Mouse (Mus musculus) bone marrow, adult 2 months (tissue): ENCODE data around the gene Sart1. TPM values are rescaled to one million over a fixed set of nuclear protein-coding genes. Genes with fewer than 3 reads are reported as not detected.
A peak's percentile ranks its signal among the peaks of the same experiment; 100 is the strongest.

Experiments used
- H3K27ac ChIP-seq: fragments of 200-500 bp; 2 replicates; pipeline ENCODE4 v1.5.1; 2012; ENCODE audit warnings: low read depth, mild to moderate bottlenecking, control low read depth, inconsistent platforms, low read length; ENCODE audit not compliant: control insufficient read depth, poor library complexity, insufficient read depth
- H3K4me1 ChIP-seq: fragments of 200-500 bp; 2 replicates; pipeline ENCODE4 v1.6.1; 2011; ENCODE audit warnings: low read length; ENCODE audit not compliant: control insufficient read depth, insufficient read depth
- H3K4me3 ChIP-seq: fragments of 200-500 bp; replicated peaks from 2 replicates; pipeline ENCODE3; 2011; ENCODE audit warnings: mild to moderate bottlenecking, low read depth, low read length, control low read depth; ENCODE audit not compliant: control insufficient read depth
- CTCF ChIP-seq: fragments of 200-500 bp; IDR thresholded peaks from 2 replicates; pipeline ENCODE4 v1.5.1; 2011; ENCODE audit warnings: low read length, control low read depth; ENCODE audit not compliant: control insufficient read depth, insufficient read depth
- POLR2A ChIP-seq: fragments of 200-500 bp; IDR thresholded peaks from 2 replicates; pipeline ENCODE4 v1.6.1; 2011; ENCODE audit warnings: low read depth, mild to moderate bottlenecking, control low read depth, low read length, borderline replicate concordance; ENCODE audit not compliant: control insufficient read depth
- WGBS: fragments of 180-500 bp; shearing (Covaris S2); methylation state at CpG from one replicate; pipeline ENCODE4 v1.1.7; 2018; 5-methylcytosine and 5-hydroxymethylcytosine counted together
- polyA plus RNA-seq: library from polyadenylated mRNA; stranded (reverse); fragments of >200 nt; gene quantifications from 2 replicates; pipeline ENCODE4 v1.2.4, GENCODE M21; 2011; ENCODE audit warnings: low replicate concordance; ENCODE audit not compliant: missing spikeins, insufficient read depth, insufficient read length

The Sart1 gene
- polyA plus RNA-seq, 1 experiment, result 213 TPM

- Histone ChIP-seq H3K27ac (no peak overlapping the region), H3K4me3 (no peak overlapping the region), H3K4me1 (no peaks in the 10 kb centered on the region; the same call in 1 of the 2 replicates)
- TF ChIP-seq POLR2A (no peak), CTCF (no peak)
- 90% methylated on average over 13 of the region's 13 CpGs for WGBS
These were observed 38.3 kb upstream of the Sart1 start for GRCm38 (mm10) chr19:5426640-5427290.

- WGBS, result 86% methylated on average over 18 of the region's 18 CpGs
- H3K4me1 ChIP-seq, result no peaks in the 10 kb centered on the region; the same call in 1 of the 2 replicates
- TF ChIP-seq CTCF (no peak), POLR2A (no peak)
These were observed 37.5 kb upstream of the Sart1 start for GRCm38 (mm10) chr19:5425906-5426565.

GRCm38 (mm10) chr19:5424782-5425741, 36.6 kb upstream of the Sart1 start, which contains the start of the genes Drap1 and AI837181:
Gene Drap1, minus strand, starts transcription at chr19:5424979.
Gene AI837181, plus strand, starts transcription at chr19:5425144.
- Histone ChIP-seq H3K27ac (peak within 1 kb of the TSS; percentile 86), H3K4me1 (no peaks in the 10 kb centered on the region; the same call in 1 of the 2 replicates), H3K4me3 (peak within 1 kb of the TSS; percentile 100)
- WGBS, result under 1% methylated on average over 85 of the region's 87 CpGs
- TF ChIP-seq POLR2A (peak; percentile 43; the same call in 1 of the 2 replicates), CTCF (no peak)

More at GRCm38 (mm10) chr19:5425906-5426565, 37.5 kb upstream of the Sart1 start:
- Histone ChIP-seq H3K27ac (peak overlapping the region; percentile 85), H3K4me3 (peak overlapping the region; percentile 100)

- H3K4me3 ChIP-seq, result peak overlapping the region; percentile 66
- H3K27ac ChIP-seq, result peak overlapping the region; percentile 86
- WGBS, result under 1% methylated on average over 47 of the region's 48 CpGs
- no peak for TF ChIP-seq CTCF
- TF ChIP-seq POLR2A, result no peak
- no peaks in the 10 kb centered on the region; the same call in 1 of the 2 replicates for H3K4me1 ChIP-seq
These were observed 35.7 kb upstream of the Sart1 start for GRCm38 (mm10) chr19:5424092-5424781.

GRCm38 (mm10) chr19:5423561-5423960, 35.1 kb upstream of the Sart1 start:
- WGBS, result 57% methylated on average over 12 of the region's 12 CpGs
- Histone ChIP-seq H3K27ac (peak overlapping the region; percentile 86; the same call in 1 of the 2 replicates), H3K4me1 (no peaks in the 10 kb centered on the region; the same call in 1 of the 2 replicates), H3K4me3 (no peak overlapping the region)
- TF ChIP-seq CTCF, result no peak
- no peak for TF ChIP-seq POLR2A

- TF ChIP-seq POLR2A (no peak), CTCF (no peak)
- no peak overlapping the region for H3K27ac ChIP-seq
- H3K4me3 ChIP-seq, result no peak overlapping the region
- 82% methylated on average over 9 of the region's 9 CpGs for WGBS
- no peaks in the 10 kb centered on the region; the same call in 1 of the 2 replicates for H3K4me1 ChIP-seq
These were observed 34.5 kb upstream of the Sart1 start for GRCm38 (mm10) chr19:5422895-5423443.

- TF ChIP-seq CTCF, result no peak
- TF ChIP-seq POLR2A, result no peak
- 79% methylated on average over 10 of the region's 10 CpGs for WGBS
- Histone ChIP-seq H3K4me1 (no peaks in the 10 kb centered on the region; the same call in 1 of the 2 replicates), H3K27ac (no peak overlapping the region), H3K4me3 (no peak overlapping the region)
These were observed 33.8 kb upstream of the Sart1 start for GRCm38 (mm10) chr19:5422267-5422666.
